Mouse (Mus musculus): ENCODE measurements around the gene Mst1r. TPM values are rescaled to one million over a fixed set of nuclear protein-coding genes. Genes with fewer than 3 reads are reported as not detected.

The Mst1r gene
- total and polyA plus RNA-seq, 3 experiments, result 133 to 149 TPM; not detected in 1

GRCm38 (mm10) chr9:107950460-107951355 is 44.0 kb downstream of the Mst1r start (continued):
- TF ChIP-seq RAD21 (IDR thresholded peaks at IDR 0.05; ENCODE audit: low read depth, low read length) (no peak), E2F4 (IDR thresholded peaks at IDR 0.05; ENCODE audit: borderline replicate concordance, low read depth, low read length) (peak; percentile 94)

GRCm38 (mm10) chr9:107955613-107956289 is 49.1 kb downstream of the Mst1r start:
- H3K9ac ChIP-seq (ENCODE audit: control insufficient read depth, low read depth, low read length, poor library complexity, severe bottlenecking), result no peak overlapping the region
- TF ChIP-seq CHD2 (IDR thresholded peaks at IDR 0.05; ENCODE audit: low read length), result no peak
- no peak for TF ChIP-seq MYB (IDR thresholded peaks at IDR 0.05; ENCODE audit: low read depth, low read length)
- no peak for TF ChIP-seq BHLHE40 (IDR thresholded peaks at IDR 0.05; ENCODE audit: borderline replicate concordance, low read depth, low read length)
- no peak for TF ChIP-seq ZC3H11A (IDR thresholded peaks at IDR 0.05; ENCODE audit: low read depth, low read length)
- H3K27me3 ChIP-seq (ENCODE audit: control insufficient read depth in 1 of 2, insufficient read depth in 2 of 2, low read length in 2 of 2), result no peaks in the 10 kb centered on the region
- H3K4me1 ChIP-seq (ENCODE audit: control insufficient read depth in 1 of 2, insufficient read depth in 2 of 2, low read length in 2 of 2), result peaks cover 0 to 6% of the 10 kb centered on the region in 2 experiments; a peak in 1 of 4 replicates
- no peaks in the 10 kb centered on the region for H3K9me3 ChIP-seq (replicated peaks; ENCODE audit: insufficient read depth, low read length)
- DNase-seq (ENCODE audit: low read depth, low spot score), result no peak
- peaks cover 32% of the 10 kb centered on the region for H3K79me2 ChIP-seq (ENCODE audit: control insufficient read depth, insufficient read depth, low read length, poor library complexity)
- no peak overlapping the region for H3K4me3 ChIP-seq (ENCODE audit: control insufficient read depth in 1 of 2, insufficient read depth in 1 of 2, low read depth in 2 of 2, low read length in 2 of 2)
- H3K27ac ChIP-seq (ENCODE audit: control insufficient read depth, low read depth, low read length), result no peak overlapping the region
- peaks cover 12 to 18% of the 10 kb centered on the region in 2 experiments for H3K36me3 ChIP-seq (ENCODE audit: control insufficient read depth in 1 of 2, insufficient read depth in 2 of 2, low read length in 2 of 2)

GRCm38 (mm10) chr9:107957141-107957540 is 50.5 kb downstream of the Mst1r start:
- peaks cover 7 to 18% of the 10 kb centered on the region in 2 experiments for H3K36me3 ChIP-seq (ENCODE audit: control insufficient read depth in 1 of 2, insufficient read depth in 2 of 2, low read length in 2 of 2)
- no peaks in the 10 kb centered on the region for H3K9me3 ChIP-seq (replicated peaks; ENCODE audit: insufficient read depth, low read length)
- DNase-seq (ENCODE audit: low read depth, low spot score), result no peak
- no peaks in the 10 kb centered on the region for H3K27me3 ChIP-seq (ENCODE audit: control insufficient read depth in 1 of 2, insufficient read depth in 2 of 2, low read length in 2 of 2)
- H3K27ac ChIP-seq (ENCODE audit: control insufficient read depth, low read depth, low read length), result no peak overlapping the region
- H3K4me3 ChIP-seq (ENCODE audit: control insufficient read depth in 1 of 2, insufficient read depth in 1 of 2, low read depth in 2 of 2, low read length in 2 of 2), result no peak overlapping the region
- no peaks in the 10 kb centered on the region; a peak in 1 of 4 replicates for H3K4me1 ChIP-seq (ENCODE audit: control insufficient read depth in 1 of 2, insufficient read depth in 2 of 2, low read length in 2 of 2)
- no peak overlapping the region for H3K9ac ChIP-seq (ENCODE audit: control insufficient read depth, low read depth, low read length, poor library complexity, severe bottlenecking)
- peaks cover 19% of the 10 kb centered on the region for H3K79me2 ChIP-seq (ENCODE audit: control insufficient read depth, insufficient read depth, low read length, poor library complexity)
- TF ChIP-seq TAL1 (IDR thresholded peaks at IDR 0.05; ENCODE audit: low read length) (no peak), ELF1 (IDR thresholded peaks at IDR 0.05; ENCODE audit: low read depth, low read length) (no peak), MXI1 (IDR thresholded peaks at IDR 0.05; ENCODE audit: low read depth, low read length) (no peak), KAT2A (conservative IDR thresholded peaks at IDR 0.05; ENCODE audit: low read depth, low read length) (no peak), RAD21 (IDR thresholded peaks at IDR 0.05; ENCODE audit: low read depth, low read length) (no peak), MAFK (IDR thresholded peaks at IDR 0.05; ENCODE audit: borderline replicate concordance, low read depth, low read length) (no peak), MYC (IDR thresholded peaks at IDR 0.05; ENCODE audit: low read depth, low read length) (no peak), CHD2 (IDR thresholded peaks at IDR 0.05; ENCODE audit: low read length) (no peak), GABPA (IDR thresholded peaks at IDR 0.05; ENCODE audit: low read depth, low read length) (no peak), UBTF (IDR thresholded peaks at IDR 0.05; ENCODE audit: borderline replicate concordance, insufficient read depth, low read depth, low read length) (no peak), NELFE (IDR thresholded peaks at IDR 0.05; ENCODE audit: low read depth, low read length) (no peak), MEF2A (IDR thresholded peaks at IDR 0.05; ENCODE audit: extremely low read depth, insufficient replicate concordance, low read depth, low read length, poor library complexity, severe bottlenecking) (no peak), ZMIZ1 (IDR thresholded peaks at IDR 0.05; ENCODE audit: low read depth, low read length) (no peak), MAZ (IDR thresholded peaks at IDR 0.05; ENCODE audit: low read depth, low read length) (no peak), POLR2AphosphoS5 (IDR thresholded peaks at IDR 0.05; ENCODE audit: borderline replicate concordance, low read depth, low read length) (no peak), HCFC1 (IDR thresholded peaks at IDR 0.05; ENCODE audit: low read depth, low read length) (no peak), POLR2AphosphoS2 (IDR thresholded peaks at IDR 0.05; ENCODE audit: low read length) (no peak)

Measured in MEL (cell line).